Mouse (Mus musculus): ENCODE results near the gene Ppp6r3.

GRCm38 (mm10) chr19:3540997-3541396 lies 34.6 kb downstream of the Ppp6r3 start:
- TF ChIP-seq CTCF (IDR thresholded peaks at IDR 0.05; ENCODE audit: extremely low read depth, insufficient read depth, insufficient read length, insufficient replicate concordance), result no peak
- no peak for TF ChIP-seq POLR2A (IDR thresholded peaks at IDR 0.05; ENCODE audit: low read depth, low read length)
